In genomic region chr1:181307981-181308380, GRCm38 (mm10) we compare ENCODE assay signal across 23 mouse cellular contexts. TPM values are rescaled to one million over a fixed set of nuclear protein-coding genes. Genes with fewer than 3 reads are reported as not detected.
DNase-seq lines count a peak whose midpoint lies in the region; ATAC-seq lines count a peak whose summit lies in the region.
"Had no signal": no experiment of that assay in that cellular context is flagged by ENCODE, and none has a peak within 500 bp of the region (broad histone marks: within the 10 kb centered on the region; RNA-seq: fewer than 3 reads in every experiment).

No protein-coding gene starts in this region.

- no peaks in the 10 kb centered on the region for H3K27me3 ChIP-seq in intestine, embryonic 14.5 days (replicated peaks; ENCODE audit: control insufficient read depth, insufficient read depth, low read length)
- no peaks in the 10 kb centered on the region for H3K27me3 ChIP-seq in intestine, embryonic 16.5 days (replicated peaks; ENCODE audit: control insufficient read depth, insufficient read depth, low read length)
- H3K27me3 ChIP-seq: intestine, embryonic 15.5 days; stomach, embryonic 15.5 days had no signal

- H3K9ac ChIP-seq in intestine, embryonic 14.5 days (ENCODE audit: low read length), result no peak overlapping the region
- H3K9ac ChIP-seq in intestine, embryonic 16.5 days (ENCODE audit: low read depth, low read length), result no peak overlapping the region
- H3K9ac ChIP-seq: intestine, embryonic 15.5 days; stomach, embryonic 15.5 days had no signal

- no peaks in the 10 kb centered on the region for H3K36me3 ChIP-seq in intestine, embryonic 14.5 days (ENCODE audit: control insufficient read depth, insufficient read depth, low read length)
- H3K36me3 ChIP-seq in intestine, embryonic 16.5 days (ENCODE audit: control insufficient read depth, insufficient read depth, low read length), result no peaks in the 10 kb centered on the region
- H3K36me3 ChIP-seq: intestine, embryonic 15.5 days; stomach, embryonic 15.5 days had no signal

- no peak for ATAC-seq in intestine, embryonic 14.5 days (replicated peaks; ENCODE audit: low FRiP score, low TSS enrichment, low read depth)
- ATAC-seq in intestine, embryonic 16.5 days, result no peak
- ATAC-seq: activated CD4-positive, CD25-positive, alpha-beta regulatory T cell, adult 4 months; intestine, embryonic 15.5 days had no signal

- DNase-seq in adrenal gland, adult (ENCODE audit: inconsistent age in 2 of 2, low spot score in 1 of 2), result peak; percentile 77 to 93
- DNase-seq in adrenal gland, postnatal 4 days (ENCODE audit: low spot score in 2 of 2), result no peak
- peak; percentile 25 for DNase-seq in intestine, embryonic 14.5 days (ENCODE audit: low spot score)
- DNase-seq in right cerebral cortex, postnatal 10 days (ENCODE audit: low spot score in 2 of 2), result peak; percentile 42 to 58
- DNase-seq in right cerebral cortex, postnatal 14 days, result no peak
- no peak for DNase-seq in lung, adult 18-20 months
- DNase-seq in left cerebral cortex, adult 9 months (ENCODE audit: low spot score in 2 of 2), result no peak
- DNase-seq: cerebellum, adult 18-20 months; cerebellum, postnatal 25 days; embryo, embryonic 11 days; gastrocnemius, postnatal 14 days; kidney, postnatal 36 days; lung, postnatal 14 days; thymus, adult 18-20 months; thymus, postnatal 4 days had no signal

- WGBS in intestine, embryonic 14.5 days, result 76% methylated on average over 3 of the region's 3 CpGs
- WGBS in intestine, embryonic 16.5 days, result 75% methylated on average over 3 of the region's 3 CpGs

- no peak overlapping the region for H3K4me2 ChIP-seq in intestine, embryonic 14.5 days (ENCODE audit: low read length)
- H3K4me2 ChIP-seq in intestine, embryonic 16.5 days (ENCODE audit: low read depth, low read length), result no peak overlapping the region
- H3K4me2 ChIP-seq: intestine, embryonic 15.5 days; stomach, embryonic 15.5 days had no signal

- H3K27ac ChIP-seq in intestine, embryonic 14.5 days (ENCODE audit: low read depth), result no peak overlapping the region
- no peak overlapping the region for H3K27ac ChIP-seq in intestine, embryonic 16.5 days (ENCODE audit: low read length)
- H3K27ac ChIP-seq: intestine, embryonic 15.5 days; stomach, embryonic 15.5 days had no signal

- no peak overlapping the region for H3K4me3 ChIP-seq in intestine, embryonic 14.5 days (ENCODE audit: low read depth, low read length)
- H3K4me3 ChIP-seq in intestine, embryonic 16.5 days (ENCODE audit: low read length), result no peak overlapping the region
- H3K4me3 ChIP-seq: intestine, embryonic 15.5 days; megakaryocyte, embryonic 14.5 days; stomach, embryonic 15.5 days had no signal

- H3K4me1 ChIP-seq in intestine, embryonic 14.5 days (replicated peaks; ENCODE audit: control insufficient read depth, insufficient read depth, low read length), result no peaks in the 10 kb centered on the region
- no peaks in the 10 kb centered on the region for H3K4me1 ChIP-seq in intestine, embryonic 16.5 days (ENCODE audit: control insufficient read depth, insufficient read depth, low read length)
- H3K4me1 ChIP-seq: intestine, embryonic 15.5 days; megakaryocyte, embryonic 14.5 days; stomach, embryonic 15.5 days had no signal

- no peaks in the 10 kb centered on the region for H3K9me3 ChIP-seq in intestine, embryonic 14.5 days (ENCODE audit: control insufficient read depth, low read length)
- H3K9me3 ChIP-seq in intestine, embryonic 16.5 days (ENCODE audit: control insufficient read depth, low read length), result no peaks in the 10 kb centered on the region
- H3K9me3 ChIP-seq: intestine, embryonic 15.5 days; stomach, embryonic 15.5 days had no signal

RNA-seq across cellular contexts. Expression of gene Cnih3, which starts 44.4 kb away (rescaled TPM):
- total RNA-seq in adrenal gland, postnatal 4 days (2021), result under 1 TPM; 0.14 to 0.34 TPM
- polyA plus RNA-seq in intestine, embryonic 14.5 days (2014; fragmentation: Nextera tagmentation; extraction: Ambion mirVana), result 0.31 and 0.41 TPM in 2 replicates
- 0.13 and 0.21 TPM in 2 replicates for polyA plus RNA-seq in intestine, embryonic 16.5 days (2015; fragmentation: Nextera tagmentation; extraction: Ambion mirVana)
- polyA plus RNA-seq: activated CD4-positive, CD25-positive, alpha-beta regulatory T cell, adult 4 months; heart, postnatal 0 days; kidney, embryonic 14.5 days; liver, embryonic 16.5 days had no signal

Comparison
In these comparisons a context has a peak if more than half of its experiments do, and no peak if none do; other contexts are left out.
1. DNase-seq: peak in adrenal gland, adult (2 of 2), intestine, embryonic 14.5 days (single experiment) and right cerebral cortex, postnatal 10 days (2 of 2); none in adrenal gland, postnatal 4 days (0 of 2), right cerebral cortex, postnatal 14 days (single experiment), lung, adult 18-20 months (0 of 2) and left cerebral cortex, adult 9 months (0 of 2).